Mouse (Mus musculus): Measurements from ENCODE around the gene Nav3.

The Nav3 gene

GRCm38 (mm10) chr10:110290016-110290623 lies 165.9 kb downstream of the Nav3 start:
- TF ChIP-seq GATA4 (IDR thresholded peaks at IDR 0.05; ENCODE audit: insufficient replicate concordance, low read length) = no peak

GRCm38 (mm10) chr10:110283879-110284278 lies 172.1 kb downstream of the Nav3 start:
- TF ChIP-seq GATA4 (IDR thresholded peaks at IDR 0.05; ENCODE audit: insufficient replicate concordance, low read length) = no peak

- no peak for TF ChIP-seq GATA4 (IDR thresholded peaks at IDR 0.05; ENCODE audit: insufficient replicate concordance, low read length)
These were observed 183.2 kb downstream of the Nav3 start for GRCm38 (mm10) chr10:110272818-110273217.

- no peak for TF ChIP-seq GATA4 (IDR thresholded peaks at IDR 0.05; ENCODE audit: insufficient replicate concordance, low read length)
These were observed 185.4 kb downstream of the Nav3 start for GRCm38 (mm10) chr10:110270561-110270960.

- TF ChIP-seq GATA4 (IDR thresholded peaks at IDR 0.05; ENCODE audit: insufficient replicate concordance, low read length) = no peak
These were observed 213.9 kb downstream of the Nav3 start for GRCm38 (mm10) chr10:110242128-110242561.

GRCm38 (mm10) chr10:110240667-110241066 lies 215.3 kb downstream of the Nav3 start:
- no peak for TF ChIP-seq GATA4 (IDR thresholded peaks at IDR 0.05; ENCODE audit: insufficient replicate concordance, low read length)

- TF ChIP-seq GATA4 (IDR thresholded peaks at IDR 0.05; ENCODE audit: insufficient replicate concordance, low read length) = no peak
These were observed 222.6 kb downstream of the Nav3 start for GRCm38 (mm10) chr10:110233307-110233930.

- no peak for TF ChIP-seq GATA4 (IDR thresholded peaks at IDR 0.05; ENCODE audit: insufficient replicate concordance, low read length)
These were observed 249.6 kb downstream of the Nav3 start for GRCm38 (mm10) chr10:110206411-110206810.

- no peak for TF ChIP-seq GATA4 (IDR thresholded peaks at IDR 0.05; ENCODE audit: insufficient replicate concordance, low read length)
These were observed 251.8 kb downstream of the Nav3 start for GRCm38 (mm10) chr10:110204121-110204697.

GRCm38 (mm10) chr10:110192881-110193280 lies 263.1 kb downstream of the Nav3 start:
- TF ChIP-seq GATA4 (IDR thresholded peaks at IDR 0.05; ENCODE audit: insufficient replicate concordance, low read length) = no peak

- TF ChIP-seq GATA4 (IDR thresholded peaks at IDR 0.05; ENCODE audit: insufficient replicate concordance, low read length) = no peak
These were observed 263.8 kb downstream of the Nav3 start for GRCm38 (mm10) chr10:110192026-110192805.

- no peak for TF ChIP-seq GATA4 (IDR thresholded peaks at IDR 0.05; ENCODE audit: insufficient replicate concordance, low read length)
These were observed 269.8 kb downstream of the Nav3 start for GRCm38 (mm10) chr10:110186242-110186641.

- no peak for TF ChIP-seq GATA4 (IDR thresholded peaks at IDR 0.05; ENCODE audit: insufficient replicate concordance, low read length)
These were observed 280.1 kb downstream of the Nav3 start for GRCm38 (mm10) chr10:110175874-110176273.

GRCm38 (mm10) chr10:110169416-110169815 lies 286.6 kb downstream of the Nav3 start:
- TF ChIP-seq GATA4 (IDR thresholded peaks at IDR 0.05; ENCODE audit: insufficient replicate concordance, low read length) = no peak

GRCm38 (mm10) chr10:110168892-110169291 lies 287.1 kb downstream of the Nav3 start:
- no peak for TF ChIP-seq GATA4 (IDR thresholded peaks at IDR 0.05; ENCODE audit: insufficient replicate concordance, low read length)

- TF ChIP-seq GATA4 (IDR thresholded peaks at IDR 0.05; ENCODE audit: insufficient replicate concordance, low read length) = no peak
These were observed 293.4 kb downstream of the Nav3 start for GRCm38 (mm10) chr10:110162596-110162995.
